Mouse (Mus musculus): ENCODE measurements around the gene Dnajc8.

DNA sequence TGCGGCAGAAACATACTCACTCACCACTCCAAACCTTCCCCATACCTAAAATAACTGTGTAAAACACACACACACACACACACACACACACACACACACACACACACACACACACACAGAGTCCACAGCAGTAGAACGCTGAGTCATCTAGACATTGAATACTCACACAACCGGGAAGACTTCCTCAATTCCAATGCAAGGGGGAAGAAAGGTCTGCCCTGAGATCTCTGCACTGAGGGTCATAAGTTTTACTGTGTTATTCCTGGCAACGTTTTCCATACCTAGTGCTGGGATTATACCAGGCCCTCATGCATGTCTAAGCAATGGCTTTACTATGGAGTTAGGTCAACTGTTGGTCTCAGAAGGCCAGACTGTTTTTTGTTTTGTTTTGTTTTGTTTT is 6.0 kb upstream of the Dnajc8 start:
- no peak for TF ChIP-seq CTCF (IDR thresholded peaks at IDR 0.05; ENCODE audit: low read depth, low read length)
- no peak for TF ChIP-seq GATA1 (IDR thresholded peaks at IDR 0.05; ENCODE audit: borderline replicate concordance, low read length)
- TF ChIP-seq TAL1 (conservative IDR thresholded peaks at IDR 0.05; ENCODE audit: low read depth, low read length): no peak
- no peak for TF ChIP-seq POLR2AphosphoS5 (IDR thresholded peaks at IDR 0.05; ENCODE audit: insufficient replicate concordance, low read depth, low read length)

All from G1E (cell line).